Mouse (Mus musculus) bone marrow macrophage, adult 2 months (primary cell): ENCODE data around the gene Ctrc.

Experiments used
- CTCF ChIP-seq: IDR thresholded peaks from 2 replicates; pipeline ENCODE4 v1.5.1; 2012; ENCODE audit warnings: low read depth, mild to moderate bottlenecking, low read length, moderate library complexity
- POLR2A ChIP-seq: IDR thresholded peaks from 2 replicates; pipeline ENCODE4 v1.6.1; 2012; ENCODE audit warnings: mild to moderate bottlenecking, low read depth, low read length, borderline replicate concordance

DNA sequence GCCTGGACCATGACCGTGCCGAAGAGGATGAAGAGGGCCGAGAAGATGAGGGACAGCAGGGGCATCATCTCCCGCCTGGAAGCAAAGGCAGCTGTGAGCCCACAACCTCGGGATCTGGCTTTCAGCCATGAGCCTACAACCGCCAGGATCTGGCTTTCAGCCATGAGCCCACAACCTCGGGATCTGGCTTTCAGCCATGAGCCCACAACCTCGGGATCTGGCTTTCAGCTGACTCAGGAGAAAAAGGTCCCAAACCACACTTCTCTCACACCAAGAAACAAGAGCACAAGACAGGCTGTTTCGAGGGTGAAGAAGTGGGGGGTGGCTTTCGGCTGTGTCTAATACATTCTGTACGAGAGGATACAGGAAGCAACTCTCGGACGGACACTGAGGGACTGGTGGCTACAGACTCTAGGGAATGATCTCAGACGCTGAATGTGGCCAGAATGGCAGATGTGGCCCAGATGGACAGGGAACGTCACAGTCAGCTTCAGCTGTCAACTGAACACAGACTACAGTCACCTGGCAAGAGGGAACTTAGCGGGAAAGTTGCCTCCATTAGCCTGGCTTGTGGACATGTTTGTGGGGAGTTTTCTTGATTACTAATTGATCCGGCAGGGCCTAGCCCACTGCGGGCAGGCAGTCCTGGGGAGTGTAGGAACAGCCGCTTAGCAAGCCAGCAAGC is 79.3 kb downstream of the Ctrc start:
- no peak for TF ChIP-seq CTCF
- no peak for TF ChIP-seq POLR2A
